Mouse (Mus musculus): ENCODE results near the gene Rorc.

- TF ChIP-seq POLR2A (IDR thresholded peaks at IDR 0.05; ENCODE audit: low read depth, low read length) (no peak), CTCF (IDR thresholded peaks at IDR 0.05; ENCODE audit: extremely low read depth, insufficient read length, insufficient replicate concordance, low read depth, low read length) (no peak)
Measured at GRCm38 (mm10) chr3:94441182-94441581, 68.6 kb downstream of the Rorc start.
